Mouse (Mus musculus) liver, embryonic 12.5 days (tissue): ENCODE results near the gene Myo18a. TPM values are rescaled to one million over a fixed set of nuclear protein-coding genes. Genes with fewer than 3 reads are reported as not detected.

Source experiments
- ATAC-seq: fragments of 200-750 bp; cut with Nextera tagmentation; 2 replicates; pipeline ENCODE4 v1.8.0; 2017; ENCODE audit warnings: moderate number of reproducible peaks, mild to moderate bottlenecking, moderate library complexity
- H3K27ac ChIP-seq: fragments of 300-500 bp; sonication (generic); 2 replicates; pipeline ENCODE4 v1.5.1; 2016; ENCODE audit warnings: mild to moderate bottlenecking
- H3K27me3 ChIP-seq: fragments of 300-500 bp; sonication (generic); replicated peaks from 2 replicates; pipeline ENCODE4 v1.6.1; 2016; ENCODE audit warnings: mild to moderate bottlenecking, moderate library complexity
- H3K36me3 ChIP-seq: fragments of 300-500 bp; sonication (generic); 2 replicates; pipeline ENCODE4 v1.6.1; 2016; ENCODE audit warnings: mild to moderate bottlenecking, moderate library complexity
- H3K4me1 ChIP-seq: fragments of 300-500 bp; sonication (generic); 2 replicates; pipeline ENCODE4 v1.6.1; 2016
- H3K4me2 ChIP-seq: fragments of 300-500 bp; sonication (generic); 2 replicates; pipeline ENCODE4 v1.6.1; 2016; ENCODE audit warnings: mild to moderate bottlenecking, moderate library complexity
- H3K4me3 ChIP-seq: fragments of 300-500 bp; sonication (generic); 2 replicates; pipeline ENCODE4 v1.5.1; 2016; ENCODE audit warnings: mild to moderate bottlenecking, moderate library complexity
- H3K9ac ChIP-seq: fragments of 300-500 bp; sonication (generic); 2 replicates; pipeline ENCODE4 v1.6.1; 2016; ENCODE audit warnings: mild to moderate bottlenecking, moderate library complexity
- H3K9me3 ChIP-seq: fragments of 300-500 bp; sonication (generic); replicated peaks from 2 replicates; pipeline ENCODE4 v1.6.1; 2016; ENCODE audit warnings: mild to moderate bottlenecking, moderate library complexity
- WGBS: fragments of 180-500 bp; shearing (Covaris S2); methylation state at CpG from one replicate; pipeline ENCODE4 v1.1.7; 2016; ENCODE audit not compliant: insufficient replicate concordance; 5-methylcytosine and 5-hydroxymethylcytosine counted together
- polyA plus RNA-seq: library from polyadenylated mRNA; unstranded; fragments of >200 nt; fragmentation: Nextera tagmentation; extraction: Ambion mirVana; gene quantifications from 2 replicates; pipeline ENCODE4 v1.2.1, GENCODE M21; 2016

The Myo18a gene
- polyA plus RNA-seq, 1 experiment from 2014 or later = 28.8 TPM

GRCm38 (mm10) chr11:77826311-77826710 is 63.3 kb downstream of the Myo18a start:
- H3K27me3 ChIP-seq = no peaks in the 10 kb centered on the region
- H3K27ac ChIP-seq = no peak overlapping the region
- 70% methylated on average over 3 of the region's 3 CpGs for WGBS
- no peak overlapping the region for H3K4me2 ChIP-seq
- no peak overlapping the region for H3K9ac ChIP-seq
- H3K36me3 ChIP-seq = peaks cover 88% of the 10 kb centered on the region
- no peak overlapping the region for H3K4me3 ChIP-seq
- no peaks in the 10 kb centered on the region for H3K4me1 ChIP-seq
- ATAC-seq = no peak
- no peaks in the 10 kb centered on the region for H3K9me3 ChIP-seq

- Histone ChIP-seq H3K4me3 (no peak overlapping the region), H3K4me1 (no peaks in the 10 kb centered on the region), H3K27ac (no peak overlapping the region), H3K9ac (no peak overlapping the region), H3K36me3 (peaks cover 88% of the 10 kb centered on the region), H3K4me2 (no peak overlapping the region), H3K27me3 (no peaks in the 10 kb centered on the region), H3K9me3 (no peaks in the 10 kb centered on the region)
- WGBS = 63% methylated on average over 18 of the region's 18 CpGs
- ATAC-seq = no peak
Observed at GRCm38 (mm10) chr11:77827241-77827995, 64.4 kb downstream of the Myo18a start.

GRCm38 (mm10) chr11:77828163-77828562 is 65.1 kb downstream of the Myo18a start:
- Histone ChIP-seq H3K9me3 (no peaks in the 10 kb centered on the region), H3K4me3 (no peak overlapping the region), H3K27ac (no peak overlapping the region), H3K36me3 (peaks cover 90% of the 10 kb centered on the region), H3K4me1 (no peaks in the 10 kb centered on the region), H3K4me2 (no peak overlapping the region), H3K9ac (no peak overlapping the region), H3K27me3 (no peaks in the 10 kb centered on the region)
- no peak for ATAC-seq
- WGBS = 77% methylated on average over 5 of the region's 5 CpGs

GRCm38 (mm10) chr11:77829043-77829841 is 66.2 kb downstream of the Myo18a start:
- no peak overlapping the region for H3K4me2 ChIP-seq
- whole genome bisulfite sequencing = 81% methylated on average over 22 of the region's 23 CpGs
- no peak for ATAC-seq
- H3K27ac ChIP-seq = no peak overlapping the region
- no peaks in the 10 kb centered on the region for H3K9me3 ChIP-seq
- peaks cover 88% of the 10 kb centered on the region for H3K36me3 ChIP-seq
- H3K4me1 ChIP-seq = no peaks in the 10 kb centered on the region
- no peak overlapping the region for H3K9ac ChIP-seq
- H3K27me3 ChIP-seq = no peaks in the 10 kb centered on the region
- no peak overlapping the region for H3K4me3 ChIP-seq

- H3K27ac ChIP-seq = no peak overlapping the region
- ATAC-seq = no peak
- no peak overlapping the region for H3K4me3 ChIP-seq
- H3K4me1 ChIP-seq = no peaks in the 10 kb centered on the region
- no peak overlapping the region for H3K4me2 ChIP-seq
- no peaks in the 10 kb centered on the region for H3K27me3 ChIP-seq
- H3K9ac ChIP-seq = no peak overlapping the region
- no peaks in the 10 kb centered on the region for H3K9me3 ChIP-seq
- peaks cover 89% of the 10 kb centered on the region for H3K36me3 ChIP-seq
- WGBS = 70% methylated on average over 7 of the region's 7 CpGs
Observed at GRCm38 (mm10) chr11:77830875-77831274, 67.8 kb downstream of the Myo18a start.

GRCm38 (mm10) chr11:77832541-77832940 is 69.5 kb downstream of the Myo18a start:
- Histone ChIP-seq H3K4me1 (no peaks in the 10 kb centered on the region), H3K36me3 (peaks cover 98% of the 10 kb centered on the region), H3K27ac (no peak overlapping the region), H3K9me3 (no peaks in the 10 kb centered on the region), H3K27me3 (no peaks in the 10 kb centered on the region), H3K9ac (no peak overlapping the region), H3K4me2 (no peak overlapping the region), H3K4me3 (no peak overlapping the region)
- ATAC-seq = no peak
- 85% methylated on average over 4 of the region's 4 CpGs for WGBS

- Histone ChIP-seq H3K27ac (no peak overlapping the region), H3K4me3 (no peak overlapping the region), H3K9ac (no peak overlapping the region), H3K36me3 (peaks cover 97% of the 10 kb centered on the region), H3K4me1 (no peaks in the 10 kb centered on the region), H3K27me3 (no peaks in the 10 kb centered on the region), H3K4me2 (no peak overlapping the region), H3K9me3 (no peaks in the 10 kb centered on the region)
- no peak for ATAC-seq
- 74% methylated on average over 3 of the region's 3 CpGs for WGBS
Observed at GRCm38 (mm10) chr11:77835109-77835508, 72.1 kb downstream of the Myo18a start.

- Histone ChIP-seq H3K4me1 (no peaks in the 10 kb centered on the region), H3K4me2 (no peak overlapping the region), H3K9me3 (no peaks in the 10 kb centered on the region), H3K27ac (no peak overlapping the region), H3K4me3 (no peak overlapping the region), H3K36me3 (peaks cover 97% of the 10 kb centered on the region), H3K27me3 (no peaks in the 10 kb centered on the region), H3K9ac (no peak overlapping the region)
- WGBS = 82% methylated on average over 5 of the region's 5 CpGs
- ATAC-seq = no peak
Observed at GRCm38 (mm10) chr11:77836290-77836689, 73.2 kb downstream of the Myo18a start.

GRCm38 (mm10) chr11:77836751-77837150 is 73.7 kb downstream of the Myo18a start:
- Histone ChIP-seq H3K36me3 (peaks cover 98% of the 10 kb centered on the region), H3K4me2 (no peak overlapping the region), H3K9me3 (no peaks in the 10 kb centered on the region), H3K9ac (no peak overlapping the region), H3K27me3 (no peaks in the 10 kb centered on the region), H3K4me3 (no peak overlapping the region), H3K27ac (no peak overlapping the region), H3K4me1 (no peaks in the 10 kb centered on the region)
- ATAC-seq = no peak
- 71% methylated on average over 4 of the region's 4 CpGs for WGBS

- WGBS = 88% methylated on average over 5 of the region's 5 CpGs
- Histone ChIP-seq H3K27me3 (no peaks in the 10 kb centered on the region), H3K4me3 (no peak overlapping the region), H3K4me1 (no peaks in the 10 kb centered on the region), H3K4me2 (no peak overlapping the region), H3K9ac (no peak overlapping the region), H3K9me3 (no peaks in the 10 kb centered on the region), H3K36me3 (peaks cover 98% of the 10 kb centered on the region), H3K27ac (no peak overlapping the region)
- no peak for ATAC-seq
Observed at GRCm38 (mm10) chr11:77837856-77838255, 74.8 kb downstream of the Myo18a start.

GRCm38 (mm10) chr11:77840523-77841245 is 77.6 kb downstream of the Myo18a start:
- 78% methylated on average over 16 of the region's 16 CpGs for WGBS
- Histone ChIP-seq H3K4me1 (no peaks in the 10 kb centered on the region), H3K27me3 (no peaks in the 10 kb centered on the region), H3K4me2 (no peak overlapping the region), H3K4me3 (no peak overlapping the region), H3K9ac (no peak overlapping the region), H3K36me3 (peaks cover 99% of the 10 kb centered on the region), H3K9me3 (no peaks in the 10 kb centered on the region), H3K27ac (no peak overlapping the region)
- no peak for ATAC-seq
